Mouse (Mus musculus): ENCODE data around the gene Ndrg4.

- no peak for TF ChIP-seq CTCF (IDR thresholded peaks at IDR 0.05; ENCODE audit: low read depth)
- TF ChIP-seq EP300 (IDR thresholded peaks at IDR 0.05; ENCODE audit: low read depth), result no peak
Observed at GRCm38 (mm10) chr8:95712395-95712794, 35.6 kb downstream of the Ndrg4 start.

Measured in liver, postnatal 0 days (tissue).